Mouse (Mus musculus): Measurements from ENCODE around the gene Pvalb. TPM values are rescaled to one million over a fixed set of nuclear protein-coding genes. Genes with fewer than 3 reads are reported as not detected.

The Pvalb gene
- total and polyA plus RNA-seq, 2 experiments from 2014 or later: 1.7 to 7.6 TPM

GRCm38 (mm10) chr15:78185609-78186008 is 20.6 kb downstream of the Pvalb start:
- DNase-seq (ENCODE audit: low spot score): no peak
- TF ChIP-seq CTCF (IDR thresholded peaks at IDR 0.05; ENCODE audit: low read depth): no peak
- no peak overlapping the region for H3K27ac ChIP-seq
- H3K4me1 ChIP-seq (ENCODE audit: insufficient read depth, low read length): peaks cover 15% of the 10 kb centered on the region
- H3K9me3 ChIP-seq (ENCODE audit: low read length): no peaks in the 10 kb centered on the region
- no peak for ATAC-seq
- H3K27me3 ChIP-seq (ENCODE audit: insufficient read depth, low read length): no peaks in the 10 kb centered on the region
- whole genome bisulfite sequencing: 95% methylated on average over 4 of the region's 4 CpGs
- H3K9ac ChIP-seq (replicated peaks; ENCODE audit: low read length): no peak overlapping the region
- H3K4me3 ChIP-seq (ENCODE audit: low read length): no peak overlapping the region
- no peak overlapping the region for H3K4me2 ChIP-seq (ENCODE audit: low read depth, low read length)
- H3K36me3 ChIP-seq (ENCODE audit: insufficient read depth, low read length): no peaks in the 10 kb centered on the region

GRCm38 (mm10) chr15:78184855-78185254 is 21.3 kb downstream of the Pvalb start:
- TF ChIP-seq CTCF (IDR thresholded peaks at IDR 0.05; ENCODE audit: low read depth): peak; percentile 75
- Histone ChIP-seq H3K4me2 (ENCODE audit: low read depth, low read length) (no peak overlapping the region), H3K36me3 (ENCODE audit: insufficient read depth, low read length) (no peaks in the 10 kb centered on the region), H3K27me3 (ENCODE audit: insufficient read depth, low read length) (no peaks in the 10 kb centered on the region), H3K4me1 (ENCODE audit: insufficient read depth, low read length) (peaks cover 15% of the 10 kb centered on the region), H3K27ac (no peak overlapping the region), H3K9ac (replicated peaks; ENCODE audit: low read length) (no peak overlapping the region), H3K9me3 (ENCODE audit: low read length) (no peaks in the 10 kb centered on the region), H3K4me3 (ENCODE audit: low read length) (no peak overlapping the region)
- DNase-seq (ENCODE audit: low spot score) (peak; percentile 85), ATAC-seq (peak; percentile 71)
- 6% methylated on average over 10 of the region's 10 CpGs for WGBS

DNA sequence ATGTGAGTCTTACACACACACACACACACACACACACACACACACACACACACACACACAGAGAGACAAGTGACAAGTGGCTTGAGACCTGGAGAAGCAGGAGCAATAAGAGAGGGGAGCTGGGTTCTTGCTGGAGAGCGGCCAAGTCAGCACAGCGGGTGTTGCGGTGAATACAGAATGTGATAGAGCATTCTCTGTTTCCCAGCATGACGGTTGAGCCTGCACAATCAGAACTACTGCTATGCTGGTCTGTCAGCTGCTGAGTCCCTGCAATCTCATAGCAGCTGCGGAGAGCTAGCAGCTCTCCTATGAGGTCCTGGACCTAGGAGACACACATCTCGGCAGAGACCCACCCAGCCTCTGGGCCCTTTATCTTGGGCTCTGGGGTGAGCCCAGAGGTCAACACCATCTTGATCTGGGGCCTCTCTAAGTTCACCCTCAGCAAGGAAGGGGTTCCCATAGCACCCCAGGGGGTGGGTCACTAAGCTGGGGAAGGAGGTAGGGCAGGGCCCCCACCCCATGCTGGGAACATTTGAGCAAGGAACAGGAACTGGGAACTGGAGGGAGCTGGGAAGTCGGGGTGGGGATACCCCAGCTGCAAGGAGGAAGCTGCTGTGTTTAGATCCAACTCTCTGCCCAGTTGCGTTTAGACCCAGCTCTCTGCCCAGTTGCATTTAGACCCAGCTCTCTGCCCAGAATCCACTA is 24.3 kb downstream of the Pvalb start:
- peak; percentile 68 for ATAC-seq
- peak; percentile 90 for DNase-seq (ENCODE audit: low spot score)
- Histone ChIP-seq H3K4me1 (ENCODE audit: insufficient read depth, low read length) (peaks cover 15% of the 10 kb centered on the region), H3K27ac (peak overlapping the region; percentile 77), H3K9ac (replicated peaks; ENCODE audit: low read length) (0 out of 2 replicates have a peak overlapping the region, but pooled peaks have one; percentile 6), H3K9me3 (ENCODE audit: low read length) (no peaks in the 10 kb centered on the region), H3K36me3 (ENCODE audit: insufficient read depth, low read length) (no peaks in the 10 kb centered on the region), H3K4me3 (ENCODE audit: low read length) (no peak overlapping the region), H3K4me2 (ENCODE audit: low read depth, low read length) (peak overlapping the region; percentile 16; the same call in 1 of the 2 replicates), H3K27me3 (ENCODE audit: insufficient read depth, low read length) (no peaks in the 10 kb centered on the region)
- no peak for TF ChIP-seq CTCF (IDR thresholded peaks at IDR 0.05; ENCODE audit: low read depth)
- 12% methylated on average over 8 of the region's 8 CpGs for WGBS

DNA sequence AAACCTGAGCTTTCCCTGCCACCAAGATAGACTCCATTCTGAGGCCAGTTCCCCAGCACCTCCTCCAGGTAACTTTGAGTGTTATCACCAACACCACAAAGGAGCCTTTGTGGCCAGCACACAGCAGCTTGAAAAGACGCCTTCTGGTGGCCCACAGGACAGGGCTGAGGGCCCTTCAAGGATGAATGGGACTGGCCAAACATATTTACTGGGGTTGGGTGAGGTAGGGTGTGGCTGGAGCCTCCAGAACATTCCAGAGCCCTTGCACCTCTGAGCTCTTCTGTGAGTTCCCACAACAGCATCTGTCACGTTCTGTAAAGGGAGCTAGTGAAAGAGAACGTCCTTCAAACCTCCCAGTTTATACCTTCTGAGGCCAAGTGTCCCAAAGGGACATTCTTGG is 26.4 kb downstream of the Pvalb start:
- Histone ChIP-seq H3K4me3 (ENCODE audit: low read length) (no peak overlapping the region), H3K9ac (replicated peaks; ENCODE audit: low read length) (no peak overlapping the region), H3K27me3 (ENCODE audit: insufficient read depth, low read length) (no peaks in the 10 kb centered on the region), H3K4me2 (ENCODE audit: low read depth, low read length) (no peak overlapping the region), H3K27ac (no peak overlapping the region), H3K4me1 (ENCODE audit: insufficient read depth, low read length) (peaks cover 16% of the 10 kb centered on the region), H3K36me3 (ENCODE audit: insufficient read depth, low read length) (no peaks in the 10 kb centered on the region), H3K9me3 (ENCODE audit: low read length) (no peaks in the 10 kb centered on the region)
- TF ChIP-seq CTCF (IDR thresholded peaks at IDR 0.05; ENCODE audit: low read depth): no peak
- no peak for DNase-seq (ENCODE audit: low spot score)
- WGBS: 66% methylated on average over 3 of the region's 3 CpGs
- no peak for ATAC-seq

DNA sequence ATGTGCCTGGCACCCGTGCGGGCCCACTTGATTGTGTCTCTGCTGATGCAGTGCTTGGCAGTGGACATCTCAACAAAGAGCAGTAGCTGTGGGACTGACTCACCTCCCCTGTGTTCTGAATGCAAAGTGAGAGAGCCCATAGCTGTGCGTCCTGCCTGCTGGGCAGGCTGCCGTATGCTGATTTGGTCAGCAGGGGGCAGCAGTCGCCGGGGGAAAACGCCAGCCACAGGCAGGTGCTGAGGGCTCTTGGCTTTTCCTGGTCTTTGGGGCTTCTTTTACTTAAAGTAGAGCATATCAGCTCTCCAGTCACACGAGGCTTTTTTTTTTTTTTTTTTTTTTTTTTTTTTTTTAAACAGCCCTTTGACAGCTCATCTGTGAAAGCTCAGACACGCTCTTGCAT is 27.8 kb downstream of the Pvalb start:
- H3K4me3 ChIP-seq (ENCODE audit: low read length): no peak overlapping the region
- H3K36me3 ChIP-seq (ENCODE audit: insufficient read depth, low read length): no peaks in the 10 kb centered on the region
- H3K27me3 ChIP-seq (ENCODE audit: insufficient read depth, low read length): no peaks in the 10 kb centered on the region
- DNase-seq (ENCODE audit: low spot score) (peak; percentile 87), ATAC-seq (peak; percentile 6; the same call in 1 of the 2 replicates)
- peaks cover 20% of the 10 kb centered on the region for H3K4me1 ChIP-seq (ENCODE audit: insufficient read depth, low read length)
- 4% methylated on average over 9 of the region's 9 CpGs for WGBS
- H3K9ac ChIP-seq (replicated peaks; ENCODE audit: low read length): no peak overlapping the region
- H3K27ac ChIP-seq: peak overlapping the region; percentile 17; the same call in 1 of the 2 replicates
- H3K4me2 ChIP-seq (ENCODE audit: low read depth, low read length): no peak overlapping the region
- H3K9me3 ChIP-seq (ENCODE audit: low read length): no peaks in the 10 kb centered on the region
- TF ChIP-seq CTCF (IDR thresholded peaks at IDR 0.05; ENCODE audit: low read depth): peak; percentile 95

DNA sequence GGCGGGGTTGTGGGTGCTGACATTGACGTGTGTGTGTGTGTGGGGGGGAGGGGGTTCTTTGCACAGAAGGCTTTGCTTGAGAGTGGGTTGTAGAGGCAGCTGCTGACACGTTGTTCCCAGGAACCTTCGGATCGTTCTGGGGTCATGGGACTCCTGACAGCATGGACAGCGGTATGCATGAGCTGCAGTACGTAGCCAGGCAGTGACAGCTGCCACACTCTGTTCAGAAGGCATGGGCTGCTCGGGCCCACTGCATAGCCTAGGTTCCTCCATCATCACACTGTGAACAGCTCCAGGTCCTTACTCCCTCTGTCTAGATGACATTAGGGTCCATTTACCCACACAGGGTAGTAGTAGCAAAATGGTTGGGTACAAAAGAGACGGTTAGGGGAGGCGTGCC is 28.9 kb downstream of the Pvalb start:
- H3K27ac ChIP-seq: no peak overlapping the region

GRCm38 (mm10) chr15:78174887-78175245 is 31.3 kb downstream of the Pvalb start:
- peak overlapping the region; percentile 59 for H3K9ac ChIP-seq (replicated peaks; ENCODE audit: low read length)
- H3K27me3 ChIP-seq (ENCODE audit: insufficient read depth, low read length): no peaks in the 10 kb centered on the region
- H3K4me2 ChIP-seq (ENCODE audit: low read depth, low read length): peak overlapping the region; percentile 57
- H3K36me3 ChIP-seq (ENCODE audit: insufficient read depth, low read length): no peaks in the 10 kb centered on the region
- H3K4me1 ChIP-seq (ENCODE audit: insufficient read depth, low read length): peaks cover 20% of the 10 kb centered on the region
- H3K9me3 ChIP-seq (ENCODE audit: low read length): no peaks in the 10 kb centered on the region
- H3K27ac ChIP-seq: peak overlapping the region; percentile 80
- WGBS: 68% methylated on average over 6 of the region's 6 CpGs
- no peak for ATAC-seq
- TF ChIP-seq CTCF (IDR thresholded peaks at IDR 0.05; ENCODE audit: low read depth): no peak
- peak overlapping the region; percentile 32 for H3K4me3 ChIP-seq (ENCODE audit: low read length)
- DNase-seq (ENCODE audit: low spot score): no peak

More for the DNA sequence above, 28.9 kb downstream of the Pvalb start:
- no peaks in the 10 kb centered on the region for H3K36me3 ChIP-seq (ENCODE audit: insufficient read depth, low read length)
- H3K4me1 ChIP-seq (ENCODE audit: insufficient read depth, low read length): peaks cover 28% of the 10 kb centered on the region
- H3K4me3 ChIP-seq (ENCODE audit: low read length): no peak overlapping the region
- WGBS: 60% methylated on average over 10 of the region's 10 CpGs
- H3K9me3 ChIP-seq (ENCODE audit: low read length): no peaks in the 10 kb centered on the region
- no peak overlapping the region for H3K4me2 ChIP-seq (ENCODE audit: low read depth, low read length)
- ATAC-seq (no peak), DNase-seq (ENCODE audit: low spot score) (no peak)
- H3K27me3 ChIP-seq (ENCODE audit: insufficient read depth, low read length): no peaks in the 10 kb centered on the region
- no peak for TF ChIP-seq CTCF (IDR thresholded peaks at IDR 0.05; ENCODE audit: low read depth)
- H3K9ac ChIP-seq (replicated peaks; ENCODE audit: low read length): no peak overlapping the region

All from hindbrain, postnatal 0 days (tissue).